Mouse (Mus musculus): Measurements from ENCODE around the gene Fbxo4. TPM values are rescaled to one million over a fixed set of nuclear protein-coding genes. Genes with fewer than 3 reads are reported as not detected.

The Fbxo4 gene
- polyA plus RNA-seq, 1 experiment from 2014 or later: 8.2 TPM

GRCm38 (mm10) chr15:3987981-3988380 is 8.6 kb upstream of the Fbxo4 start:
- WGBS: 58% methylated on average over 2 of the region's 2 CpGs
- Histone ChIP-seq H3K4me3 (replicated peaks; ENCODE audit: low read depth, low read length) (no peak overlapping the region), H3K9me3 (ENCODE audit: control insufficient read depth, low read length) (no peaks in the 10 kb centered on the region), H3K4me1 (ENCODE audit: control insufficient read depth, insufficient read depth, low read length) (no peaks in the 10 kb centered on the region), H3K36me3 (ENCODE audit: control insufficient read depth, insufficient read depth, low read length) (peaks cover 75% of the 10 kb centered on the region), H3K27ac (replicated peaks; ENCODE audit: low read depth, low read length) (no peak overlapping the region), H3K9ac (replicated peaks; ENCODE audit: low read length) (no peak overlapping the region), H3K4me2 (ENCODE audit: low read length) (no peak overlapping the region), H3K27me3 (ENCODE audit: control insufficient read depth, insufficient read depth, low read length) (no peaks in the 10 kb centered on the region)
- ATAC-seq (ENCODE audit: low FRiP score, low TSS enrichment) (no peak), DNase-seq (peak; percentile 69)

- no peak for ATAC-seq (ENCODE audit: low FRiP score, low TSS enrichment)
- no peak overlapping the region for H3K9ac ChIP-seq (replicated peaks; ENCODE audit: low read length)
These were observed 5.5 kb upstream of the Fbxo4 start for GRCm38 (mm10) chr15:3984876-3985275.

DNA sequence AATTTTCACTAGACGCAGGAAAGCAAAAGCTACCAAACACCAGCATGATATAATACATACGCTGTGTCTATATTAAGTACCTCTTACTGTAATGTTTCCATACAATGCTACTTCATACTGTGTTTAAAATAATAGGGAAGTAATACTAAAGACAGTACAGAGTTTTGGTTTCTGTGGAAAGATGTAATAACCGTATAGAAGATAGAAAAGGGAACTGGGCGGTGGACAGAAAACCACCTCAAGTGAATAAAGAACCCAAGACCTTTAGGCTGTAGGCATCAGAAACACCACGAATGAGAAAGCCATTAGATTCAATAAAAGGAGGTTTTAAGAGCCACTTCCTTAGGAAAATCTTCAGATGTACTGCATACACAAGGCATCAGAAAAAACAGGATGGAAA is 3.4 kb upstream of the Fbxo4 start:
- ATAC-seq (ENCODE audit: low FRiP score, low TSS enrichment) (no peak), DNase-seq (no peak)
- Histone ChIP-seq H3K27me3 (ENCODE audit: control insufficient read depth, insufficient read depth, low read length) (no peaks in the 10 kb centered on the region), H3K36me3 (ENCODE audit: control insufficient read depth, insufficient read depth, low read length) (peaks cover 49% of the 10 kb centered on the region), H3K9me3 (ENCODE audit: control insufficient read depth, low read length) (no peaks in the 10 kb centered on the region), H3K4me2 (ENCODE audit: low read length) (no peak overlapping the region), H3K4me3 (replicated peaks; ENCODE audit: low read depth, low read length) (no peak overlapping the region), H3K27ac (replicated peaks; ENCODE audit: low read depth, low read length) (no peak overlapping the region), H3K9ac (replicated peaks; ENCODE audit: low read length) (no peak overlapping the region), H3K4me1 (ENCODE audit: control insufficient read depth, insufficient read depth, low read length) (no peaks in the 10 kb centered on the region)
- 96% methylated on average over 5 of the region's 5 CpGs for whole genome bisulfite sequencing

More at GRCm38 (mm10) chr15:3984876-3985275, 5.5 kb upstream of the Fbxo4 start:
- no peak for DNase-seq
- Histone ChIP-seq H3K27me3 (ENCODE audit: control insufficient read depth, insufficient read depth, low read length) (no peaks in the 10 kb centered on the region), H3K9me3 (ENCODE audit: control insufficient read depth, low read length) (no peaks in the 10 kb centered on the region), H3K27ac (replicated peaks; ENCODE audit: low read depth, low read length) (no peak overlapping the region), H3K36me3 (ENCODE audit: control insufficient read depth, insufficient read depth, low read length) (peaks cover 67% of the 10 kb centered on the region), H3K4me3 (replicated peaks; ENCODE audit: low read depth, low read length) (no peak overlapping the region), H3K4me2 (ENCODE audit: low read length) (no peak overlapping the region), H3K4me1 (ENCODE audit: control insufficient read depth, insufficient read depth, low read length) (no peaks in the 10 kb centered on the region)
- 94% methylated on average over 2 of the region's 2 CpGs for WGBS

DNA sequence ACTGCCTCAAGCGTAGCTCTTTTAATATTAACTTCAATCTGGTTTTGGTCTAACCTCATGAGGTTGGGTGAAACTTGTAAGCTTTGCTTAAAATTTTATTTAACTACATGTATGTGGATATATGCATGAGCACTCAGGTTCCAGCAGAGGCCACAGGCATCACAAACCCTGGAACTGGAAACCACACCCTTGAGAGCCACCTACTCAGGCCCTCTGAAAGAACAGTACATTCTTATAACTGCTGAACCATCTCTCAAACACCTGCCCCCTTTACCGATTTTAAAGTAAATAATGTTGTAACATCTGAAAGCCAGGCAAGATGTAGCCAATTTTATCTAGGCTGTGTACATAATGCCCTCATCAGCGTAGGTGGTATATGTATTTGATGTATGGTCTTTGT is 498 bp upstream of the Fbxo4 start:
- Histone ChIP-seq H3K4me1 (ENCODE audit: control insufficient read depth, insufficient read depth, low read length) (no peaks in the 10 kb centered on the region), H3K9ac (replicated peaks; ENCODE audit: low read length) (peak overlapping the region; percentile 96), H3K4me3 (replicated peaks; ENCODE audit: low read depth, low read length) (0 out of 2 replicates have a peak overlapping the region, but pooled peaks have one; percentile 64), H3K9me3 (ENCODE audit: control insufficient read depth, low read length) (no peaks in the 10 kb centered on the region), H3K27me3 (ENCODE audit: control insufficient read depth, insufficient read depth, low read length) (no peaks in the 10 kb centered on the region), H3K4me2 (ENCODE audit: low read length) (peak overlapping the region; percentile 70), H3K27ac (replicated peaks; ENCODE audit: low read depth, low read length) (peak overlapping the region; percentile 96), H3K36me3 (ENCODE audit: control insufficient read depth, insufficient read depth, low read length) (peaks cover 29% of the 10 kb centered on the region)
- 88% methylated on average over 3 of the region's 3 CpGs for WGBS
- ATAC-seq (ENCODE audit: low FRiP score, low TSS enrichment): no peak
- DNase-seq: no peak

DNA sequence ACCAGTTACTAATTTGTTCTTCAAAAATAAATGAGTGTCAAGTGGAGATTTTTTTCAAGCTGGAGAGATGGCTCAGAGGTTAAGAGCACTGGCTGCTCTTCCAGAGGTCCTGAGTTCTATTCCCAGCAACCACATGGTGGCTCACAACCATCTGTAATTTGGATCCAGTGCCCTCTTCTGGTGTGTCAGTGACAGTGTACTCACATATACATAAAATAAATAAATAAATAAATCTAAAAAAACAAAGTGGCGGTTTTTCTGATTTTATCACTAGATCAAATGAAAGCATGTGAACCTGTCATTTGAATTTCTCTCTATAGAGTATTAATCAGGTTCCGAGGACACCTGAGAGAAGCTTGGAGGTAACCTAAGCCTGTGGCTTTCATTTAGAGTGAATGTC is 1.1 kb downstream of the Fbxo4 start:
- ATAC-seq (ENCODE audit: low FRiP score, low TSS enrichment): no peak
- 94% methylated on average over 2 of the region's 2 CpGs for WGBS
- Histone ChIP-seq H3K4me1 (ENCODE audit: control insufficient read depth, insufficient read depth, low read length) (no peaks in the 10 kb centered on the region), H3K27me3 (ENCODE audit: control insufficient read depth, insufficient read depth, low read length) (no peaks in the 10 kb centered on the region), H3K4me2 (ENCODE audit: low read length) (no peak overlapping the region), H3K4me3 (replicated peaks; ENCODE audit: low read depth, low read length) (no peak overlapping the region), H3K36me3 (ENCODE audit: control insufficient read depth, insufficient read depth, low read length) (peaks cover 14% of the 10 kb centered on the region), H3K27ac (replicated peaks; ENCODE audit: low read depth, low read length) (no peak overlapping the region), H3K9me3 (ENCODE audit: control insufficient read depth, low read length) (no peaks in the 10 kb centered on the region), H3K9ac (replicated peaks; ENCODE audit: low read length) (no peak overlapping the region)
- DNase-seq: peak; percentile 9

DNA sequence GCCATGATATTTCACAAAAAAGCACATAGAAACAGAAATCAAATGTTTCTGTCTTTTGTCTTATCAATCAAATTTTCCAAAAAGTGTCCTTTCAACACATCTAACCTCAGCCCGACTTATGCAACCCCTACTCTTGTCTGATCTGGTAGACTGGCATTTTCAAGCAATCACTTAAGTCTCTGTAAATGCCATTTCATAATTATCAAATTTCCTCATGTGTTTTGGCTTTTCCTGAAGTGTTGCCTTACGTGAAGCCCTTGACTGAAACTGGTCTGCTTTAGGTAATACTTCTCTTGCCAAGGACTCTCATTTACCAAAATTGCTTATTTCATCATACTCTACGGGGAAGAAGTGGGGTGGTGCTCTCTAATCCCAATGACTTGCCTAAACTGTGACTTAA is 6.1 kb downstream of the Fbxo4 start:
- Histone ChIP-seq H3K9ac (replicated peaks; ENCODE audit: low read length) (no peak overlapping the region), H3K4me2 (ENCODE audit: low read length) (no peak overlapping the region), H3K36me3 (ENCODE audit: control insufficient read depth, insufficient read depth, low read length) (0 out of 2 replicates have a peak, but pooled peaks cover 12% of the 10 kb centered on the region), H3K27ac (replicated peaks; ENCODE audit: low read depth, low read length) (no peak overlapping the region), H3K4me3 (replicated peaks; ENCODE audit: low read depth, low read length) (no peak overlapping the region), H3K4me1 (ENCODE audit: control insufficient read depth, insufficient read depth, low read length) (no peaks in the 10 kb centered on the region), H3K27me3 (ENCODE audit: control insufficient read depth, insufficient read depth, low read length) (no peaks in the 10 kb centered on the region), H3K9me3 (ENCODE audit: control insufficient read depth, low read length) (no peaks in the 10 kb centered on the region)
- 88% methylated on average over 3 of the region's 3 CpGs for WGBS
- DNase-seq (no peak), ATAC-seq (ENCODE audit: low FRiP score, low TSS enrichment) (no peak)

- no peak for ATAC-seq (ENCODE audit: low FRiP score, low TSS enrichment)
- no peaks in the 10 kb centered on the region for H3K4me1 ChIP-seq (ENCODE audit: control insufficient read depth, insufficient read depth, low read length)
- H3K27me3 ChIP-seq (ENCODE audit: control insufficient read depth, insufficient read depth, low read length): no peaks in the 10 kb centered on the region
- no peak overlapping the region for H3K4me3 ChIP-seq (replicated peaks; ENCODE audit: low read depth, low read length)
- 0 out of 2 replicates have a peak, but pooled peaks cover 14% of the 10 kb centered on the region for H3K36me3 ChIP-seq (ENCODE audit: control insufficient read depth, insufficient read depth, low read length)
- no peak overlapping the region for H3K9ac ChIP-seq (replicated peaks; ENCODE audit: low read length)
- no peak for DNase-seq
- WGBS: 96% methylated on average over 6 of the region's 6 CpGs
- H3K4me2 ChIP-seq (ENCODE audit: low read length): no peak overlapping the region
- no peaks in the 10 kb centered on the region for H3K9me3 ChIP-seq (ENCODE audit: control insufficient read depth, low read length)
- H3K27ac ChIP-seq (replicated peaks; ENCODE audit: low read depth, low read length): no peak overlapping the region
These were observed 9.2 kb downstream of the Fbxo4 start for GRCm38 (mm10) chr15:3970193-3970592.

DNA sequence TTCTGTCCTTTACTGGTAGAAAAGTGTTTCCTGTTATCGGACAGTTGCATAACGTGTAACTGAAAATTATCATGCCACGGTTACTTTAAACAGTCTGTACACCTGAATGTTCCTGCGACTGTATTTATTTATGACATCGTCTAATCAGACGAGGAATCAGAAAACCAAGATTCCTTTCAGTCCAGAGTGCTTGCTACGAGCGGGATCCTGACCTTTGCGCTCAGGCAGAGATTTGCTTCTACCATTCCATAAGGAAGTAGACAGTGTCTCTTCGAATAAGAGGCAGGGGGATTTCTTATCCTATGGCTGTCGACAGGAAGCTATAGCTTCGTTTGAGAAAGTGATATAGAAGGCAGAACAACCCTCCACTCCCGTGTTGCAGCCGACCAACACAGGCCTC is 9.6 kb downstream of the Fbxo4 start:
- Histone ChIP-seq H3K36me3 (ENCODE audit: control insufficient read depth, insufficient read depth, low read length) (0 out of 2 replicates have a peak, but pooled peaks cover 14% of the 10 kb centered on the region), H3K9me3 (ENCODE audit: control insufficient read depth, low read length) (no peaks in the 10 kb centered on the region), H3K9ac (replicated peaks; ENCODE audit: low read length) (no peak overlapping the region), H3K27me3 (ENCODE audit: control insufficient read depth, insufficient read depth, low read length) (no peaks in the 10 kb centered on the region), H3K27ac (replicated peaks; ENCODE audit: low read depth, low read length) (no peak overlapping the region), H3K4me2 (ENCODE audit: low read length) (no peak overlapping the region), H3K4me1 (ENCODE audit: control insufficient read depth, insufficient read depth, low read length) (no peaks in the 10 kb centered on the region), H3K4me3 (replicated peaks; ENCODE audit: low read depth, low read length) (no peak overlapping the region)
- 93% methylated on average over 14 of the region's 14 CpGs for WGBS
- DNase-seq: no peak
- no peak for ATAC-seq (ENCODE audit: low FRiP score, low TSS enrichment)

- Histone ChIP-seq H3K4me1 (ENCODE audit: control insufficient read depth, insufficient read depth, low read length) (no peaks in the 10 kb centered on the region), H3K27me3 (ENCODE audit: control insufficient read depth, insufficient read depth, low read length) (no peaks in the 10 kb centered on the region), H3K27ac (replicated peaks; ENCODE audit: low read depth, low read length) (no peak overlapping the region), H3K36me3 (ENCODE audit: control insufficient read depth, insufficient read depth, low read length) (0 out of 2 replicates have a peak, but pooled peaks cover 2% of the 10 kb centered on the region), H3K4me2 (ENCODE audit: low read length) (no peak overlapping the region), H3K9ac (replicated peaks; ENCODE audit: low read length) (no peak overlapping the region), H3K4me3 (replicated peaks; ENCODE audit: low read depth, low read length) (no peak overlapping the region), H3K9me3 (ENCODE audit: control insufficient read depth, low read length) (no peaks in the 10 kb centered on the region)
- DNase-seq (no peak), ATAC-seq (ENCODE audit: low FRiP score, low TSS enrichment) (no peak)
- 79% methylated on average over 8 of the region's 8 CpGs for WGBS
These were observed 17.1 kb downstream of the Fbxo4 start for GRCm38 (mm10) chr15:3962251-3962650.

Data from midbrain, embryonic 14.5 days (tissue).